Mouse (Mus musculus) kidney, embryonic 14.5 days (tissue): ENCODE results near the gene Med16. TPM values are rescaled to one million over a fixed set of nuclear protein-coding genes. Genes with fewer than 3 reads are reported as not detected.
"Not testable (repeated sequence)": the region's sequence is repeated elsewhere in the genome, so short reads cannot be mapped to it uniquely, and the experiment has no call there.

ENCODE experiments used
- ATAC-seq: fragments of 200-750 bp; cut with Nextera tagmentation; 2 replicates; pipeline ENCODE4 v1.8.0; 2017; ENCODE audit warnings: moderate number of reproducible peaks, mild to moderate bottlenecking, moderate TSS enrichment, moderate library complexity; ENCODE audit not compliant: low FRiP score, low TSS enrichment
- H3K27ac ChIP-seq: fragments of 300-500 bp; sonication (generic); 2 replicates; pipeline ENCODE4 v1.5.1; 2014; ENCODE audit warnings: low read depth, mild to moderate bottlenecking, low read length, moderate library complexity, mixed read lengths
- H3K27me3 ChIP-seq: fragments of 300-500 bp; sonication (generic); 2 replicates; pipeline ENCODE4 v1.6.1; 2014; ENCODE audit warnings: mild to moderate bottlenecking, low read length; ENCODE audit not compliant: control insufficient read depth, insufficient read depth
- H3K36me3 ChIP-seq: fragments of 300-500 bp; sonication (generic); 2 replicates; pipeline ENCODE4 v1.6.1; 2014; ENCODE audit warnings: low read length, mixed read lengths; ENCODE audit not compliant: control insufficient read depth, insufficient read depth
- H3K4me1 ChIP-seq: fragments of 300-500 bp; sonication (generic); 2 replicates; pipeline ENCODE4 v1.6.1; 2014; ENCODE audit warnings: low read length, mixed read lengths; ENCODE audit not compliant: control insufficient read depth, insufficient read depth
- H3K4me2 ChIP-seq: fragments of 300-500 bp; sonication (generic); replicated peaks from 2 replicates; pipeline ENCODE4 v1.6.1; 2014; ENCODE audit warnings: low read depth, mild to moderate bottlenecking, low read length
- H3K4me3 ChIP-seq: fragments of 300-500 bp; sonication (generic); 2 replicates; pipeline ENCODE4 v1.5.1; 2014; ENCODE audit warnings: mild to moderate bottlenecking, low read length
- H3K9ac ChIP-seq: fragments of 300-500 bp; sonication (generic); 2 replicates; pipeline ENCODE4 v1.6.1; 2014; ENCODE audit warnings: low read depth, mild to moderate bottlenecking, low read length, moderate library complexity
- H3K9me3 ChIP-seq: fragments of 300-500 bp; sonication (generic); 2 replicates; pipeline ENCODE4 v1.6.1; 2016; ENCODE audit warnings: low read length; ENCODE audit not compliant: control insufficient read depth
- WGBS: fragments of 180-500 bp; shearing (Covaris S2); extraction: QIAGEN DNeasy Blood & Tissue Kit; methylation state at CpG from one replicate; pipeline ENCODE4 v1.1.7; 2014; 5-methylcytosine and 5-hydroxymethylcytosine counted together
- polyA plus RNA-seq: library from polyadenylated mRNA; unstranded; fragments of >200 nt; fragmentation: Nextera tagmentation; extraction: Ambion mirVana; gene quantifications from 2 replicates; pipeline ENCODE4 v1.2.1, GENCODE M21; 2014

The Med16 gene
- polyA plus RNA-seq, 1 experiment from 2014 or later = 61.2 TPM

DNA sequence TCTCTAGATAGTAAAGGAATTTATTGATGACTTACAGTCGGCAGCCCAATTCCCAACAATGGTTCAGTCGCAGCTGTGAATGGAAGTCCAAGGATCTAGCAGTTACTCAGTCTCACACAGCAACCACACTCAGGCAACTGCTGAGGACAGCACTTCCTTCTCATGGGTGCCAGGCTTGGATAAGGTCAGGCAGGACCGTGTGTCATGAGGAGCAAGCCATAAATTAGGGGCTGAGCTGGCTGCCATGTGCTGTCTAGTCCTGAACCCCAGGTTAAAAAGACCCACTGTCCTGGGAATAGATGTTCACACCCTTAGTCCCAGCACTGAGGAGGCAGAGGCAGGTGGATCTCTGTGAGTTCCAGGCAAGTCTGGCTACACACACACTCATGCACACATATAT is 23.8 kb downstream of the Med16 start:
- not testable (repeated sequence) for H3K9ac ChIP-seq, H3K27me3 ChIP-seq, ATAC-seq, H3K36me3 ChIP-seq, H3K4me2 ChIP-seq, H3K9me3 ChIP-seq, H3K4me3 ChIP-seq, H3K27ac ChIP-seq
- H3K4me1 ChIP-seq = peaks cover 25% of the 10 kb centered on the region; the same call in 1 of the 2 replicates
- 52% methylated on average over 2 of the region's 3 CpGs for WGBS

DNA sequence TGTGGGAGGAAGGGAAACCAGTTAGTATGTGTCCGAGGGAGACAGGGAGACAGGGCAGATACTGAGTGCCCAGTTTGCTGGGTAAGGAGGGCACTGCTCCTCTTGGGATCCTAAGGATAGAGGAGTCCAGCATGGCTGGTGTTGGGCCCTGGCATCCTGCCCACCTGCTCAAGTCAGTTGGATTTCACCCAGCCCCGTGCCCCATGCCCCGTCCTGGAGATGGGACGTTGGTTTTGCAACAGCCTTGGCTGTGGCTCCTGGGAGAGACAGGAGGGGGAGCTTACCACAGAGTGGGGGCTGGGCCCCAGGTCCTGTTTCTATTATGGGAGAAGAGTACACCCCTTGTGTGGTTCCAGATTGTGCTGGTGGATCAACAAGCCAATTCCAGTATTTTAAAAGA is 24.3 kb downstream of the Med16 start:
- no peaks in the 10 kb centered on the region for H3K27me3 ChIP-seq
- H3K36me3 ChIP-seq = no peaks in the 10 kb centered on the region
- peaks cover 25% of the 10 kb centered on the region; the same call in 1 of the 2 replicates for H3K4me1 ChIP-seq
- ATAC-seq = no peak
- no peak overlapping the region for H3K4me3 ChIP-seq
- WGBS = 61% methylated on average over 4 of the region's 4 CpGs
- H3K9me3 ChIP-seq = no peaks in the 10 kb centered on the region
- H3K27ac ChIP-seq = no peak overlapping the region
- no peak overlapping the region for H3K4me2 ChIP-seq
- no peak overlapping the region for H3K9ac ChIP-seq

DNA sequence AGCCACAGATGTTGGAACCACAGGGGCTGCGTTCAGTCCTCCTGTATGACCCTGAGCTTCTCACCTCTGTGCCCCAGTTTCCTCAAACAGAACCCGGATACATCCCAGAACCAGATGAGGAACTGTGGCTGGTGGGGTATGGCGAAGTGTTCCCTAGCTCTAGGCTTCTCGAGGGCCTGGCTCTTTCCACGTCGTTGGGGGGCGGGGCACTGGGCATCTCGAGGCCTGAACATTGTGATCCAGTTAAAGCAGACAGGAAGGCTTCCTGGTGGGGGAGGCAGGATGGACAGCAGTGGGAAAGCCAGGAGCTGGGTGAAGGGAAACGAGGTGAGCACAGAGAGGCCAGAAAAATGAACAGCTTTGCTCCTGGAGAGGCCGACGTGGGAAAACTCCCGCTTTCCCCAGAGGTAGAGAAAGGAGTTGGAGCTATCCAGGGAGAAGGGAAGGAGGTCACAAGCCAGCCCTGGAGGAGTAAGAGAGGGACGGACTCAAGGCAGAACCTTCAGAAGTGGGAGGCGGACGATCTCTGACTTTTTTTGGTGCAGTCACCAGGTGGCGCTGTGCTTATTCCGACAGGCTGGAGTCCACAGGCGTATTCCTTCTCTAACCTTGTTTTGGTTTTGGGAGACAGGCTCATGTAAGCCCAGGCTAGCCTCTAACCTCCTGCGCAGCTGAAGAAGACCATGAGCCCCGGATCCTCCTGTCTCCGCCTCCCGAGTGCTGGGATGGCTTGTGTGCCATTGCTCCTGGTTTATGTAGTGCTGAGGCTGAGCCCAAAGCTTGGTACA is 25.2 kb downstream of the Med16 start:
- H3K9ac ChIP-seq = peak overlapping the region; percentile 19; the same call in 1 of the 2 replicates
- 13% methylated on average over 22 of the region's 22 CpGs for WGBS
- 0 out of 2 replicates have a peak overlapping the region, but pooled peaks have one; percentile 13 for H3K4me2 ChIP-seq
- ATAC-seq = 0 out of 2 replicates have a peak, but pooled peaks have one; percentile 4
- no peaks in the 10 kb centered on the region for H3K9me3 ChIP-seq
- H3K27ac ChIP-seq = no peak overlapping the region
- H3K36me3 ChIP-seq = no peaks in the 10 kb centered on the region
- H3K4me1 ChIP-seq = peaks cover 25% of the 10 kb centered on the region; the same call in 1 of the 2 replicates
- no peak overlapping the region for H3K4me3 ChIP-seq
- H3K27me3 ChIP-seq = no peaks in the 10 kb centered on the region

DNA sequence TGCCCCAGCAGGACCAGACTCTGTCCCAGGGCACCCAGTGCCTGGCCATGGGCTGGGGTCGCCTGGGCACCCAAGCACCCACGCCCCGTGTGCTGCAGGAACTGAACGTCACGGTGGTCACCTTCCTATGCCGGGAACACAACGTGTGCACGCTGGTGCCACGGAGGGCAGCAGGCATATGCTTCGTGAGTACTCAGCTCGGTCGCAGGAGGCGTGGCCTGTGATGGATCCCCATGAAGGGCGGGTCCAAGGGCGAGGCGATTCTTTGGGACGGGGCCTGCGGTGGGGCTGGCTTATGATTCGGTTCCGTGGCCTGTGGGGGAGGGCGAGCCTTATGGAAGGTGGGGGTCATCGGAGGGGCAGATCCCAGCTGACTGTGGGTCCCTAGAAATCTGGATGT is 26.7 kb downstream of the Med16 start:
- 7% methylated on average over 22 of the region's 22 CpGs for WGBS
- H3K4me1 ChIP-seq = peaks cover 30% of the 10 kb centered on the region; the same call in 1 of the 2 replicates

GRCm38 (mm10) chr10:79880721-79881120 is 28.0 kb downstream of the Med16 start:
- Histone ChIP-seq H3K27ac (no peak overlapping the region), H3K4me3 (no peak overlapping the region), H3K4me1 (peaks cover 30% of the 10 kb centered on the region; the same call in 1 of the 2 replicates), H3K9me3 (no peaks in the 10 kb centered on the region), H3K9ac (no peak overlapping the region), H3K36me3 (no peaks in the 10 kb centered on the region), H3K27me3 (no peaks in the 10 kb centered on the region), H3K4me2 (peak overlapping the region; percentile 15; the same call in 1 of the 2 replicates)
- ATAC-seq = no peak
- 15% methylated on average over 9 of the region's 9 CpGs for WGBS

More for the DNA sequence above, 26.7 kb downstream of the Med16 start:
- no peaks in the 10 kb centered on the region for H3K9me3 ChIP-seq
- H3K27ac ChIP-seq = no peak overlapping the region
- peak overlapping the region; percentile 41 for H3K4me2 ChIP-seq
- H3K27me3 ChIP-seq = no peaks in the 10 kb centered on the region
- H3K4me3 ChIP-seq = peak overlapping the region; percentile 17; the same call in 1 of the 2 replicates
- H3K36me3 ChIP-seq = no peaks in the 10 kb centered on the region
- ATAC-seq = 0 out of 2 replicates have a peak, but pooled peaks have one; percentile 30
- peak overlapping the region; percentile 29; the same call in 1 of the 2 replicates for H3K9ac ChIP-seq

DNA sequence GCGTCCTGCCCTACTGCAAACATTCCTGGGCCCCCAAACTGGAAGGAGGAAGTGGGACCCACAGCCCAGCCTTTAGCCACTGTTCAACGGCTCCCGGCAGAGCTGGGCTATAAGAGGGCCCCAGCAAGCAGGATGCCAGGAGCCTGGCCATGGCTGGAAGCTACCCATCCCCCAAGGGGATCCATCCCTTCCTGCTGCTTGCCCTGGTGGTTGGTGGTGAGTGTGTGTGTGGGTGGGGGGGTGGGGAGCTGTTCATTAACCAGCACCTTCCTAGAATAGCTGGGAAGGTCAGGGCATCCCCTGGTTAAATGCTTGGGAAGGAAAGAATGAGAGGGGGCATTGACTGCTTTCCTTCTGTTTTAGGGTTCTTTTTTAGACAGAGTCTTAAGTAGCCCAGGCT is 29.2 kb downstream of the Med16 start:
- Histone ChIP-seq H3K4me3 (no peak overlapping the region), H3K4me2 (no peak overlapping the region), H3K4me1 (peaks cover 30% of the 10 kb centered on the region), H3K36me3 (no peaks in the 10 kb centered on the region), H3K27ac (peak overlapping the region; percentile 31; the same call in 1 of the 2 replicates), H3K27me3 (no peaks in the 10 kb centered on the region), H3K9ac (no peak overlapping the region), H3K9me3 (no peaks in the 10 kb centered on the region)
- 0 out of 2 replicates have a peak, but pooled peaks have one; percentile 10 for ATAC-seq
- 33% methylated on average over 3 of the region's 3 CpGs for WGBS

DNA sequence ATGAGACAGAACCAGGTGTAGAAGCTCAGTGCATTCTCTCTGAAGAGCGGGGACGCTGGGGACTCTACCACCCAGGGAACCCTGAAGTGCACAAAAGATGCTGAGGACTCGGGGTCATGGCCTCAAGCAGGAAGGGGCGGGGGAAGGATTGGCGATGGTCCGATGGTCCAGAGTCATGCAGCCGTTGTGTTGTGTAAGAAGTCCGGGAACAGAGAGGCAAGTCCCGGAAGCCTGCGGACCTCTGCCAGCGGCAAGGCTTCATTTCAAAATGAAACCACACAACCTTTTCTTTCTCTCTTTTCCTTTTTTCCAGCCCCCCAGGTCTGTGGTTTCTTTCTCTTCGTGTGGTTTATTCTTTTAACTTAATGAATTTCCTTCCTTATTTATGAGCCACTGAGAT is 31.0 kb downstream of the Med16 start:
- Histone ChIP-seq H3K36me3 (no peaks in the 10 kb centered on the region), H3K27ac (no peak overlapping the region), H3K4me1 (peaks cover 31% of the 10 kb centered on the region), H3K9me3 (no peaks in the 10 kb centered on the region), H3K9ac (no peak overlapping the region), H3K27me3 (no peaks in the 10 kb centered on the region), H3K4me3 (no peak overlapping the region), H3K4me2 (no peak overlapping the region)
- 55% methylated on average over 12 of the region's 12 CpGs for WGBS
- no peak for ATAC-seq

DNA sequence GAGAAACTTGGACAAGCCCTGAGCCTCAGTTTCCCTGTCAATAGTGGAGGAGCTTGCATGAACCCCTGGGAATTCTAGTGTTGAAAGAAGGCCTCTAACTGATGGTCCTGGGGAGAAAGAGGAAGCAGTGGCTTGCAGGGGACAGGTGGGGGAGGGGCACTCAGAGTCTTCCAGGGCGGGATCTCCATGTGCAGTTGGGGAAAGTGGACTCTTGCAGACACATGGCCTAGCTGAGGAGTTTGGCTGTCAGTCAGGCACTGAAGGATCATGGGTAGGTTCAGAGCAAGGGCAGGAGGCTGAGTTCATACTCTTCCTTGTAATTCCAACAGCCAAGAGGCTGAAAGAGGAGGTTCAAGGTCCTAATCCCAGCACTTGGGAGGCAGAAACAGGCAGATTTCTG is 31.5 kb downstream of the Med16 start:
- Histone ChIP-seq H3K36me3 (no peaks in the 10 kb centered on the region), H3K9ac (no peak overlapping the region), H3K4me3 (no peak overlapping the region), H3K9me3 (no peaks in the 10 kb centered on the region), H3K27ac (no peak overlapping the region), H3K4me1 (peaks cover 29% of the 10 kb centered on the region), H3K4me2 (no peak overlapping the region), H3K27me3 (no peaks in the 10 kb centered on the region)
- no peak for ATAC-seq
- 63% methylated on average over 1 of the region's 1 CpGs for WGBS

DNA sequence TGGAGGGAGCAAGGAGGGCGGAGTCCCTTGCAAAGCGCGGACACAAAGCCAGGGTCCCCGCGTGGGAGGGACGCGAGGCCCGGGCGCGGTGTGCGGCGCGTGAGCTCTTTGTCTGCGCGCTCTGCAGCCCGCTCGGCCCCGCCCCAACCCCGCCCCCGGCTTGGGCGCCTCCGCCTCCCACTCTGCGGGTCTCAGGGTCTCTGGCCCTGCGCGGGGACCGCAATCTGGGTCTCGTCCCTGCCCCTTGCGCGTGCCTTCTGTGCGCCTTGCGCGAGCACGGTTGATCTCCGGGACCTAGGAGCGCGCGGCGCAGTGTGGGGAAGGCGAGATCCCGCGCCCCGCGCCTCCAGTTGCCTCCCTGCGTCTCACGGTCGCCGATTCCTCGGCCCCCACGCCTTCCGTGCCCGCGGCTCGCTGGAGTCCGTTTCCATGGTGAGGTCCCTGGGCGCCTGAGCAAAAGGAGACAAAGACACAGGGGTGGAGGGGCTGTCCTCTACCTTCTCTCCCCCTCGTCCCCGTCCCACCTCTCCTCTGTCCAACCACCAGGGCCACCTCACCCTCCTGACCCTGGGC is 34.3 kb downstream of the Med16 start, which contains the start of the genes Prtn3 and Plppr3:
TSS of gene Prtn3 (plus strand) at position 187 of the 573 bp plus-strand sequence.
TSS of gene Plppr3 (minus strand) at position 345 of the 573 bp plus-strand sequence.
- ATAC-seq = peak; percentile 88
- WGBS = under 1% methylated on average over 42 of the region's 57 CpGs
- H3K36me3 ChIP-seq = peaks cover 18% of the 10 kb centered on the region; the same call in 1 of the 2 replicates
- peaks cover 15% of the 10 kb centered on the region for H3K4me1 ChIP-seq
- H3K9ac ChIP-seq = peak within 1 kb of the TSS; percentile 82
- H3K4me3 ChIP-seq = peak within 1 kb of the TSS; percentile 70
- H3K4me2 ChIP-seq = peak within 1 kb of the TSS; percentile 79
- H3K27ac ChIP-seq = peak within 1 kb of the TSS; percentile 66
- H3K27me3 ChIP-seq = no peaks in the 10 kb centered on the region
- H3K9me3 ChIP-seq = no peaks in the 10 kb centered on the region
